Mouse (Mus musculus) kidney, postnatal 0 days (tissue): Measurements from ENCODE around the gene Mef2c. TPM values are rescaled to one million over a fixed set of nuclear protein-coding genes. Genes with fewer than 3 reads are reported as not detected.

Source experiments
- ATAC-seq: fragments of 200-750 bp; cut with Nextera tagmentation; replicated peaks from 2 replicates; pipeline ENCODE4 v1.8.0; 2017; ENCODE audit warnings: low read depth, moderate number of reproducible peaks, moderate TSS enrichment, moderate library complexity; ENCODE audit not compliant: low FRiP score
- DNase-seq: peaks from one replicate; pipeline ENCODE4 v3.0.0-alpha.2; 2016; ENCODE audit warnings: low spot score
- H3K27ac ChIP-seq: fragments of 300-500 bp; sonication (generic); 2 replicates; pipeline ENCODE4 v1.5.1; 2014; ENCODE audit warnings: mild to moderate bottlenecking
- H3K27me3 ChIP-seq: fragments of 300-500 bp; sonication (generic); 2 replicates; pipeline ENCODE4 v1.6.1; 2014; ENCODE audit warnings: low read length, mixed read lengths; ENCODE audit not compliant: insufficient read depth
- H3K36me3 ChIP-seq: fragments of 300-500 bp; sonication (generic); 2 replicates; pipeline ENCODE4 v1.6.1; 2014; ENCODE audit warnings: low read length, mixed read lengths; ENCODE audit not compliant: insufficient read depth
- H3K4me1 ChIP-seq: fragments of 300-500 bp; sonication (generic); replicated peaks from 2 replicates; pipeline ENCODE4 v1.6.1; 2014; ENCODE audit warnings: antibody characterized with exemption, low read length, mixed read lengths; ENCODE audit not compliant: insufficient read depth
- H3K4me2 ChIP-seq: fragments of 300-500 bp; sonication (generic); 2 replicates; pipeline ENCODE4 v1.6.1; 2014; ENCODE audit warnings: mild to moderate bottlenecking, low read length, moderate library complexity, mixed read lengths
- H3K4me3 ChIP-seq: fragments of 300-500 bp; sonication (generic); replicated peaks from 2 replicates; pipeline ENCODE4 v1.5.1; 2014; ENCODE audit warnings: low read depth, low read length
- H3K9ac ChIP-seq: fragments of 300-500 bp; sonication (generic); 2 replicates; pipeline ENCODE4 v1.6.1; 2014; ENCODE audit warnings: low read depth, low read length
- H3K9me3 ChIP-seq: fragments of 300-500 bp; sonication (generic); replicated peaks from 2 replicates; pipeline ENCODE4 v1.6.1; 2016; ENCODE audit warnings: low read length, inconsistent platforms, mixed read lengths
- CTCF ChIP-seq: IDR thresholded peaks from 2 replicates; pipeline ENCODE4 v1.5.1; 2016; ENCODE audit warnings: antibody characterized with exemption, low read depth, mild to moderate bottlenecking, moderate library complexity
- WGBS: fragments of 180-500 bp; shearing (Covaris S2); extraction: QIAGEN DNeasy Blood & Tissue Kit; methylation state at CpG from one replicate; pipeline ENCODE4 v1.1.7; 2014; 5-methylcytosine and 5-hydroxymethylcytosine counted together
- polyA plus RNA-seq: library from polyadenylated mRNA; unstranded; fragments of >200 nt; fragmentation: Nextera tagmentation; extraction: Ambion mirVana; gene quantifications from 2 replicates; pipeline ENCODE4 v1.2.1, GENCODE M21; 2015

Mef2c gene
- polyA plus RNA-seq, 1 experiment from 2014 or later: 51.8 TPM

DNA sequence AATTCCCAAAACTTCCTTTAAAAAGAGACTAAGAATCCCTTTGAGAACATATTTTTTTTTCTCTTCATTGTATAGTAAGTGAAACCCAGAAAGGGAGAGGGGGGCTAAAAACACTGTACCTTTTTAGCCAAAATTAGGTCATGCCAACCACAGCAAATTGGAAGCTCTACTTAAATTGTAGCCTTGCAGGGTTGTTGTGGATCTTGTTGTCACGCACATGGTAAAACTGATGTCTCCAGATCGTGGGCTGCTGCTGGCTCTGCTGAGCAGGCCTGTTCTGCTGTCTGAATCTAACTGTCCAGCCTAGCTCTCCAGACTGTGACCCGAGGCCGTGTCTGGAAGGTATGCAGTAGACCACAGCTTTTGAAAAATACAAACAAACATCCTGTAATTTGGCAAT lies 40.9 kb downstream of the Mef2c start:
- no peaks in the 10 kb centered on the region for H3K4me1 ChIP-seq
- H3K36me3 ChIP-seq: no peaks in the 10 kb centered on the region
- H3K27ac ChIP-seq: no peak overlapping the region
- H3K27me3 ChIP-seq: no peaks in the 10 kb centered on the region
- ATAC-seq (no peak), DNase-seq (no peak)
- H3K9ac ChIP-seq: no peak overlapping the region
- H3K4me3 ChIP-seq: no peak overlapping the region
- WGBS: 60% methylated on average over 4 of the region's 4 CpGs
- H3K4me2 ChIP-seq: no peak overlapping the region
- no peaks in the 10 kb centered on the region for H3K9me3 ChIP-seq
- no peak for TF ChIP-seq CTCF

- 91% methylated on average over 5 of the region's 5 CpGs for WGBS
- ATAC-seq: no peak
Observed at GRCm38 (mm10) chr13:83546876-83547275, 43.0 kb downstream of the Mef2c start.

GRCm38 (mm10) chr13:83551259-83551658 lies 47.4 kb downstream of the Mef2c start:
- DNase-seq (no peak), ATAC-seq (no peak)
- no peak for TF ChIP-seq CTCF
- Histone ChIP-seq H3K4me1 (no peaks in the 10 kb centered on the region), H3K9ac (no peak overlapping the region), H3K9me3 (no peaks in the 10 kb centered on the region), H3K4me3 (no peak overlapping the region), H3K4me2 (no peak overlapping the region), H3K27me3 (no peaks in the 10 kb centered on the region), H3K36me3 (no peaks in the 10 kb centered on the region), H3K27ac (no peak overlapping the region)

More at GRCm38 (mm10) chr13:83546876-83547275, 43.0 kb downstream of the Mef2c start:
- H3K4me2 ChIP-seq: no peak overlapping the region
- H3K27ac ChIP-seq: no peak overlapping the region
- H3K4me1 ChIP-seq: no peaks in the 10 kb centered on the region
- no peak for TF ChIP-seq CTCF
- no peaks in the 10 kb centered on the region for H3K9me3 ChIP-seq
- H3K4me3 ChIP-seq: no peak overlapping the region
- H3K9ac ChIP-seq: no peak overlapping the region
- no peaks in the 10 kb centered on the region for H3K27me3 ChIP-seq
- no peaks in the 10 kb centered on the region for H3K36me3 ChIP-seq
- no peak for DNase-seq

DNA sequence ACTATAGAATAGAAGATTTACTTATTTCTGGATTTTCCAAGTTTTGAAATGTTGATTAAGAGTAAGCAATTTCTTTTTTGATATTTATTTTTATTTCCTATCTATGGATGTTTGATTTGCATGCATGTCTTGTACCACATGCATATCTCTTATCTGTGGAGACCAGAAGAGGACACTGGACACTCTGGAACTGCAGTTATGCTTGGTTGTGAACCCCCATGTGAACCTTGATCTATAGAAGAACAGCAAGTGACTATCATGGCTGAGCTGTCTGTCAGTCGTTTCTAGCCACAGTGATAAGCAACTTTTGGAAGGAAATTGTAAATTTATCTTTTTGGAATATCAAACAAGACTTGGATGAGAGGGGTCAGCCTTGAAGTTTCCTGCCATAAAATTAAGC lies 48.2 kb downstream of the Mef2c start:
- Histone ChIP-seq H3K27ac (no peak overlapping the region), H3K27me3 (no peaks in the 10 kb centered on the region), H3K9me3 (no peaks in the 10 kb centered on the region), H3K4me2 (no peak overlapping the region), H3K4me3 (no peak overlapping the region), H3K4me1 (no peaks in the 10 kb centered on the region), H3K9ac (no peak overlapping the region), H3K36me3 (no peaks in the 10 kb centered on the region)
- 55% methylated on average over 1 of the region's 1 CpGs for WGBS
- no peak for DNase-seq
- ATAC-seq: no peak
- TF ChIP-seq CTCF: no peak

DNA sequence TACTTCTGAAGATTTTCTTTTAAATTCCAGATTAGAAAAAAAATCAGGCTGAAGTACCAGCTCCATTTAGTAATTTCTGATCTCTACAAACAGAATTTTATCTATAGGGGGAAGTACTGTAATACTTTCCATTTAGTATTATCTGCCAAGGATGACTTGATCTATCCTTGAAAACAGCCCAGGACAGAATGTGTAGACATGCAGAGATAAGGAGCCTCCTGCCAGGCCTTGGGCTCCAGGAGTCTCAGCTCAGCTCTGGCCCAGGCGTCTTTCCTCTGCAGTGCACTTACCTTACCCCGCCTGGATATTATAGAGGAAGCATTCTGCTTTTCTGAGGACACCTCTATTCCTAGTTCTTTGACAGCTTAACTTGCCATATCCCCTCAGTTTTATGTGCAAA lies 59.4 kb downstream of the Mef2c start:
- H3K9ac ChIP-seq: no peak overlapping the region
- H3K27ac ChIP-seq: no peak overlapping the region
- H3K4me1 ChIP-seq: no peaks in the 10 kb centered on the region
- DNase-seq: no peak
- no peak overlapping the region for H3K4me3 ChIP-seq
- H3K36me3 ChIP-seq: no peaks in the 10 kb centered on the region
- ATAC-seq: no peak
- no peak overlapping the region for H3K4me2 ChIP-seq
- no peak for TF ChIP-seq CTCF
- no peaks in the 10 kb centered on the region for H3K9me3 ChIP-seq
- 84% methylated on average over 2 of the region's 2 CpGs for WGBS
- H3K27me3 ChIP-seq: no peaks in the 10 kb centered on the region

DNA sequence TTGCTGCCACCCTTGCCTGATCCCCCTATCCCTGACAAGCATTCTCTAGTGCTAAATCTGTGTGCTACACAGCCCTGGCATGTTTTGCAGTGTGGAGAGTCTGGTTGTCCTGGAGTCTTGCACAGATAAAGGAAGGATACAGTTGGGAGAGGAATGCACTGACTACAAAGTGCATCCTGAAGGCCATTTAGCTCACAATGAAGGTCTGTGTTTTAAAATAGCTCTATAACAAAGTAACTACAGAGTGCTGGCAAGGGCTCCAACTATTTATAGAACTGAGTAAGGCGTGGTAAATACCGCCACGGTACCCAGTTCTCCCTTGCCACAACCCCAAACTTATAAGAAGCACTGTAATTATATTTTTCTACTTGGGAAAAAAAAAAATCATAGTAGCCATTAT lies 61.9 kb downstream of the Mef2c start:
- Histone ChIP-seq H3K9ac (no peak overlapping the region), H3K4me2 (no peak overlapping the region), H3K4me1 (no peaks in the 10 kb centered on the region; the same call in 1 of the 2 replicates), H3K36me3 (no peaks in the 10 kb centered on the region), H3K27ac (no peak overlapping the region), H3K27me3 (no peaks in the 10 kb centered on the region), H3K4me3 (no peak overlapping the region), H3K9me3 (no peaks in the 10 kb centered on the region)
- ATAC-seq (no peak), DNase-seq (peak; percentile 52)
- 56% methylated on average over 3 of the region's 3 CpGs for WGBS
- TF ChIP-seq CTCF: no peak

DNA sequence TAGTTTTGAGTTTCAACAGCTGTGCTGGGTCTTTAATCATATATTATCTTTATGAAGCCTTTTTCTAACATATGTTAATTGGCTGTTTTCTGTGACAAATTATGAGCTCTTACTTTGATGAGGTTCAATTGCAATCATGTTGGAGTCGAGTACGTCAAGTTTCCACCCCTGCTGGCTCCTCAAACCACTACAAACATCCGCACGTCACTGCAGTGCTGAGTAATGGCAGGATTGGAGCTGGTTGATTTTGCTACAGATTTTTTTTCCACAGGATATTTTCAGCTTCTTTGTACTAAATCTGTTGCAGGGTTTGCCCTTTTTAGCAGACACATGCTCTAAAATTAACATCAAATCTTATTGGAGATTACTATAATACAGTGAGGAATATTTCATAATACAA lies 62.3 kb downstream of the Mef2c start:
- H3K4me1 ChIP-seq: no peaks in the 10 kb centered on the region; the same call in 1 of the 2 replicates
- no peaks in the 10 kb centered on the region for H3K36me3 ChIP-seq
- peak; percentile 52 for DNase-seq
- no peak overlapping the region for H3K9ac ChIP-seq
- no peaks in the 10 kb centered on the region for H3K9me3 ChIP-seq
- H3K27me3 ChIP-seq: no peaks in the 10 kb centered on the region
- H3K4me3 ChIP-seq: no peak overlapping the region
- 59% methylated on average over 4 of the region's 4 CpGs for WGBS
- H3K4me2 ChIP-seq: no peak overlapping the region
- TF ChIP-seq CTCF: no peak
- ATAC-seq: no peak
- H3K27ac ChIP-seq: 0 out of 2 replicates have a peak overlapping the region, but pooled peaks have one; percentile 47
